Mouse (Mus musculus) layer of hippocampus, postnatal 25 days (tissue): ENCODE data around the gene Tceal3. TPM values are rescaled to one million over a fixed set of nuclear protein-coding genes. Genes with fewer than 3 reads are reported as not detected.
"Not testable (repeated sequence)": the region's sequence is repeated elsewhere in the genome, so short reads cannot be mapped to it uniquely, and the experiment has no call there.

Experiments used
- DNase-seq, 2 experiments: peaks; one replicate each; pipeline ENCODE4 v3.0.0; 2022; ENCODE audit warnings: mixed read lengths in 2 of 2, low spot score in 1 of 2; ENCODE audit errors: extremely low spot score in 1 of 2
- total RNA-seq, 2 experiments: library from RNA; stranded (reverse); gene quantifications; 2 replicates each; pipeline ENCODE4 v1.2.3; 2021

Tceal3 gene
- 100 to 1,000 TPM; 193 to 201 TPM for total RNA-seq

- DNase-seq: peak; percentile 62 to 72
Measured at GRCm38 (mm10) chrX:136590199-136590896, at the start of gene Tceal3. Tceal3 (plus strand) TSS chrX:136590842.

GRCm38 (mm10) chrX:136543956-136544355, 46.7 kb upstream of the Tceal3 start, which contains the start of gene Kir3dl2:
Kir3dl2 (minus strand) TSS chrX:136544056.
- not testable (repeated sequence) for DNase-seq

DNA sequence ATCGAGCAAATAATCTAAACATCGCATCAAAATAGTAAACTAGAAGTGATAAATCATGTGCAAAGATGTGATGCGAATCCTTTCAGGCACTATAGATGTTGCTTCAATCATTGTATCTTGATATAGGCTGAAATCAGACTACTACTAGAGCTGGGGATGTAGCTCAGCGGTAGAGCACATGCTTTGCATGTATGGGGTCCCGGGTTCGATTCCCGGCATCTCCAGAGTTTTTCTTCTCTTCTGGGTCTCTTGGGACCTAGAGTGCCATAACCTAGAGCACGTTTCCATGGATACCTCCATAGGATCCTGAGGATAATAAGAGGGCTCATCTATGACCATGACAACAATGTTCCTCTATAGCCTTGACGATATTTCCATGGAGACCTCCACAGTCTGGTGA, 21.5 kb upstream of the Tceal3 start:
- not testable (repeated sequence) for DNase-seq

- DNase-seq: no peak
Measured at GRCm38 (mm10) chrX:136584617-136585016, 6.0 kb upstream of the Tceal3 start.

DNA sequence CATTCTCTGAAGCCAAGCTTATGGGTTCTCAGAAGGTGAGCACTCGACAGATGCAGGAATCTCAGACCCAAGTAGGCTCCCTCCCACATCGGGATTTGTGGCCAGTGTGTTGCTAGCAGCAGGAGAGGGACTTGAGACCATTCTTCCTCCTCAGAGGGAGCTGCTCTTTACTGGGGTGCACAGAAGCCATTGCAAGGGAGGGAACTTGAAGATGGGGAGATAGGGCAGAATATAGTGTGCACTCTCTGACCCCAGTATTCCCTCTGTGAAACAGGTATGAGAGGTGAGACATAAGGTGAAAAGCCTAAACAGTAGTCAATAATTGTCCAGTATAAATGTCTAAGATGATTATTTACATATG, 235 bp downstream of the Tceal3 start:
- DNase-seq: no peak

GRCm38 (mm10) chrX:136599416-136599815, 8.8 kb downstream of the Tceal3 start:
- peak in 1 of 2 experiments; percentile 60 for DNase-seq

GRCm38 (mm10) chrX:136606951-136607350, 16.3 kb downstream of the Tceal3 start:
- no peak for DNase-seq

- no peak for DNase-seq
Measured at GRCm38 (mm10) chrX:136607395-136607794, 16.8 kb downstream of the Tceal3 start.

- no peak for DNase-seq
Measured at GRCm38 (mm10) chrX:136611346-136611745, 20.7 kb downstream of the Tceal3 start.

DNA sequence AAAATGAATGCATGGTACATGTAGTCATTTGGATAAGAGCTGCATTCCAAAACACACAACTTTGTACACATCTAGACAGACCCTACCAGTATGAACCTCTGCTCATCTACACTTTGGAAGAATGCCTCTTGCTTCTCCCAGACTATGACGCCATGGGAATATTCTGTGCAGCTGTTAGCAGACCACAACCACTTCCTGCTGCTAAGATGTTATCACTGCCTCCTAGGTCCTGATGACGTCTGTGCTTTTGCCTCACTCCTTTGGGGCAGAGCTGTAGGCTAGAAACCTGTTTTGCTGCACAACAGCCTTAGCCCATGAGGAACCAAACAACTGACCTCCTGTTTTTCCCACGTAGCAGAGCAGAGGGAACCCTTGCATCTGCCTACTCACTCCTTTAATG, 25.2 kb downstream of the Tceal3 start:
- not testable (repeated sequence) for DNase-seq

- peak in 1 of 2 experiments; percentile 66 for DNase-seq
Measured at GRCm38 (mm10) chrX:136624905-136625569, 34.4 kb downstream of the Tceal3 start.

- no peak for DNase-seq
Measured at GRCm38 (mm10) chrX:136625959-136626358, 35.3 kb downstream of the Tceal3 start.

- no peak for DNase-seq
Measured at GRCm38 (mm10) chrX:136635116-136635515, 44.5 kb downstream of the Tceal3 start.

GRCm38 (mm10) chrX:136639754-136640153, 49.1 kb downstream of the Tceal3 start:
- DNase-seq: no peak

DNA sequence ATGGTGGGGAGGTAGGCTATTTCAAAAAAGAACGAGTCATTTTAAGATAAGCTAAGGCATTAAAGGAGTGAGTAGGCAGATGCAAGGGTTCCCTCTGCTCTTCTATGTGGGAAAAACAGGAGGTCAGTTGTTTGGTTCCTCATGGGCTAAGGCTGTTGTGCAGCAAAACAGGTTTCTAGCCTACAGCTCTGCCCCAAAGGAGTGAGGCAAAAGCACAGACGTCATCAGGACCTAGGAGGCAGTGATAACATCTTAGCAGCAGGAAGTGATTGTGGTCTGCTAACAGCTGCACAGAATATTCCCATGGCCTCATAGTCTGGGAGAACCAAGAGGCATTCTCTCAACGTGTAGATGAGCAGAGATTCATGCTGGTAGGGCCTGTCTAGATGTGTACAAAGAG, 55.2 kb downstream of the Tceal3 start:
- not testable (repeated sequence) for DNase-seq

DNA sequence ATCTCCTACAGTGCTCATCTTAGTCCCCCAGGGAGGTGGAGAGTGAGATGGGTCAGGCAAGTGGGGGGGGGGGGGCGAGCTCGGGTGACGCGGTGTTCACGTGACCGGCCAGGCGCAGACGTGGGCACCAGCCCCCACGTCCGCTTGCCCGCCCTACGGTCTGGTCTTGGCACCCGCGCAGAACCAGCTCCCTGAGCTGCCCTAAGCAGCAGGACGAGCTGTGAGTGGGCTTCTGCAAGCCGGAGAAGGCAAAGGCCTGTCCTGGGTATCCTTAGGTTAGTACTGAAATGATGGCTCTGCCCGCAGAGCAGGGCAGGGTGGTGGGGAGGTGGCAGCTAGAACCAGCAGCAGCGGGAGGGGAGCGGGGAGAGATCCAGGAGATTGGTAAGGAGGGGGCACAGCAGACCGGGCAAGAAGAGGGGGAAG, 75.7 kb downstream of the Tceal3 start:
- DNase-seq: peak; percentile 44 to 49

- DNase-seq: peak in 1 of 2 experiments; percentile 7
Measured at GRCm38 (mm10) chrX:136666762-136667464, 76.3 kb downstream of the Tceal3 start.

DNA sequence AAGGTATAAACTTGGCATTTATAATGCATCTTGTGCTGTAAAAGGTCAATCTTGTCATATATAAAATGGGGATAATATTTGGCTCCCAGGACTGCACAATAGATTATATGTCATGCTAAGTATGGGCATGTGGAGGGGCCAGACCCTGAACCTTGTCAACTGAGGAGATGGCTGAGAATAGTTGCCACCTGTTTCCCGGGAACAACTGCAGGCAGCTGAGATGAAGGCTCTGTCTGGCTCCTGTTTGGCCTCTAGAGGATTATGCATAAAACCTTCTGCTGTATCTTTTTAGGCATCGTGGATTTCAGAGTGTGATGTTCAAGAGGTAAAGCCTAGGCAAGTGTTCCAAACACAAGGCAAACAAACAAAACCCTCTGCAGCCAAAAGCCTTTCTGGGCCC, 78.2 kb downstream of the Tceal3 start:
- no peak for DNase-seq

DNA sequence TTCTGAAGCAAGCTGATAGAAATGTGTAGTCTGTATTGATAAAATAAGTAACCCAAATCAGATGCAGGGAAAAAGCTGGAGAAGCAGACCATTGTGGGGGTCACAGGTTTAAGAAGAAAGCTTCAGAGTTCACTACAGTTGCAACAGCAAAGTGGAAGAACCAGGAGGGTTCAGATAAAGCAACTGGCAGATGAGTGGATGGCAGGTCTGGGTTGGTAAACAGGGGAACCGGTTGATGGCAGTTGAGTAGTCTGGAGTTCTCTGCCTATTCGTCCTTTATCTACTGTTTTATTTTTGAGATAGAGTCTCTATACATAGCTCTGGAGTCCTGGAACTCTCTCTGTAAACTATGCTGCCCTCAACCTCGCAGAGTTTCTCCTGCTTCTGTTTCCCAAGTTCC, 90.3 kb downstream of the Tceal3 start:
- DNase-seq: no peak

GRCm38 (mm10) chrX:136691606-136692293, 101.1 kb downstream of the Tceal3 start:
- DNase-seq: not testable (repeated sequence)

- DNase-seq: no peak
Measured at GRCm38 (mm10) chrX:136692294-136692675, 101.6 kb downstream of the Tceal3 start.
